Mouse (Mus musculus): ENCODE measurements around the gene Tnp1.

The Tnp1 gene

GRCm38 (mm10) chr1:73015731-73016130 is at the start of gene Tnp1:
TSS of gene Tnp1 (minus strand) at chr1:73015909.
- no peak for DNase-seq

- no peak for DNase-seq
These were observed 48.6 kb upstream of the Tnp1 start for GRCm38 (mm10) chr1:73064336-73064735.

GRCm38 (mm10) chr1:73061491-73062233 is 46.0 kb upstream of the Tnp1 start:
- DNase-seq, result no peak

- DNase-seq, result no peak
These were observed 44.6 kb upstream of the Tnp1 start for GRCm38 (mm10) chr1:73060271-73060670.

- no peak for DNase-seq
These were observed 40.7 kb upstream of the Tnp1 start for GRCm38 (mm10) chr1:73056266-73057001.

GRCm38 (mm10) chr1:73055820-73056219 is 40.1 kb upstream of the Tnp1 start:
- peak; percentile 43 for DNase-seq

GRCm38 (mm10) chr1:73055206-73055605 is 39.5 kb upstream of the Tnp1 start:
- peak; percentile 66 for DNase-seq

- DNase-seq, result no peak
These were observed 38.0 kb upstream of the Tnp1 start for GRCm38 (mm10) chr1:73053545-73054326.

GRCm38 (mm10) chr1:73046896-73047672 is 31.4 kb upstream of the Tnp1 start:
- no peak for DNase-seq

GRCm38 (mm10) chr1:73045948-73046685 is 30.4 kb upstream of the Tnp1 start:
- no peak for DNase-seq

GRCm38 (mm10) chr1:73043671-73044070 is 28.0 kb upstream of the Tnp1 start:
- DNase-seq, result no peak

- no peak for DNase-seq
These were observed 25.1 kb upstream of the Tnp1 start for GRCm38 (mm10) chr1:73040691-73041425.

- no peak for DNase-seq
These were observed 22.8 kb upstream of the Tnp1 start for GRCm38 (mm10) chr1:73038532-73038931.

- no peak for DNase-seq
These were observed 20.8 kb upstream of the Tnp1 start for GRCm38 (mm10) chr1:73036536-73036935.

GRCm38 (mm10) chr1:73035726-73036125 is 20.0 kb upstream of the Tnp1 start:
- no peak for DNase-seq

GRCm38 (mm10) chr1:73032491-73032890 is 16.8 kb upstream of the Tnp1 start:
- DNase-seq, result no peak

- no peak for DNase-seq
These were observed 13.0 kb upstream of the Tnp1 start for GRCm38 (mm10) chr1:73028741-73029140.

- no peak for DNase-seq
These were observed 11.7 kb upstream of the Tnp1 start for GRCm38 (mm10) chr1:73027381-73027780.

GRCm38 (mm10) chr1:73026786-73027299 is 11.1 kb upstream of the Tnp1 start:
- DNase-seq, result no peak

- DNase-seq, result no peak
These were observed 10.4 kb upstream of the Tnp1 start for GRCm38 (mm10) chr1:73026157-73026556.

- no peak for DNase-seq
These were observed 8.9 kb downstream of the Tnp1 start for GRCm38 (mm10) chr1:73006847-73007246.

Data from cerebellum, adult 11-12 months (tissue).